Mouse (Mus musculus) cerebellum, adult 11 months (tissue): ENCODE data around the gene C1qtnf2.

Experiments
- DNase-seq: peaks from one replicate; pipeline ENCODE4 v3.0.0; 2022

The C1qtnf2 gene

DNA sequence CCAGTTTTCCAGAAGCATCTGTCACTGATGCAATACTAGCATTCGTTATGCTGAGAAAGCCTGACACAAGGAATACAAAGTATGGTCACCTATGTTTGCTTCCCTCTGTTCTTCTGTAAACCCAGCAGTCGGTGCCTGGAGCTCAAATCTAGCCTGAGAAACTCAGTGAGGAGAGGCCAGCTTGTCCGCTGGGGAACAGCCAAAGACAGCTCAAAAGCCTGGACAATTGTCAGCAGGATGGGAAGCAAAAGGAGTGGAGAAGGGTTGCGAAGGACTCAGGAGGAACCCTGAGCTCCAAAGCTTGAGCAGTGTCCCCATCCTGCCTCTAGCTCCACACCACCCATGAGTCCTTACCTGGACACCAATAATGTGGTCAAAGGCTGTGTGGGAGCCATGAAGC lies 10.0 kb downstream of the C1qtnf2 start:
- no peak for DNase-seq

DNA sequence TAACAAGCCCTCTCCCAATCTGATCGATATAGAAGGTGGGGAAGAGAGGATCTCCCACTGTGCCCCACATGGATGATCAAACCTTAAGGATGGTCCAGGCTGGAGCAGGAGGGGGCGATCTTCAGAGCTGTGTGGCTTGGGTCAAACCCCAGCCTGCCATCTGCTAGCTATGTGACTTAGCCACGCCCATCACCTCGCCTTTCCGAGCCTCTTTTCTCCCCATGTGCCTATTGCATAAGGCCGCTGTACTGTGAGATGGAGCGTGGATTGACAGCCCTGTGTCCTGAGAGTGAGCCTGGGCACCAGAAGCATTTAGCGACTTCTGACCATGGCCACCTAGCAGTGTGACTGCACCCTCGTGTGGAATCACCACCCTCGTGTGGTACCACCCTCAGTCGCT lies 10.6 kb downstream of the C1qtnf2 start:
- no peak for DNase-seq

DNA sequence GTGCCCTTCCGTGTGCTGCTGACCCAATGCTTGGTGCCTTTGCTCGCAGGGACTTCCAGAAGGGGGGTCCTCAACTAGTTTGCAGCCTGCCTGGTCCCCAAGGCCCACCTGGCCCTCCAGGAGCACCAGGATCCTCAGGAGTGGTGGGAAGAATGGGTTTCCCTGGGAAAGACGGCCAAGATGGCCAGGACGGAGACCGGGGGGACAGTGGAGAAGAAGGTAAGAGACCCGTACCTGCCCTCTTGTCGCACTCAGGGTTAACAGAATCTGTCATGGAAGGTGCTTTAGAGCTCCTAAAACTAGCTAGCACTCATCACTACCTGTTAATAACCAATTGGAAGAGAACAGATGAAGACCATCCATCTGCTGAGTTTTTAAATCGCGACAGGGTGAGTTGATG lies 11.8 kb downstream of the C1qtnf2 start:
- DNase-seq = no peak

DNA sequence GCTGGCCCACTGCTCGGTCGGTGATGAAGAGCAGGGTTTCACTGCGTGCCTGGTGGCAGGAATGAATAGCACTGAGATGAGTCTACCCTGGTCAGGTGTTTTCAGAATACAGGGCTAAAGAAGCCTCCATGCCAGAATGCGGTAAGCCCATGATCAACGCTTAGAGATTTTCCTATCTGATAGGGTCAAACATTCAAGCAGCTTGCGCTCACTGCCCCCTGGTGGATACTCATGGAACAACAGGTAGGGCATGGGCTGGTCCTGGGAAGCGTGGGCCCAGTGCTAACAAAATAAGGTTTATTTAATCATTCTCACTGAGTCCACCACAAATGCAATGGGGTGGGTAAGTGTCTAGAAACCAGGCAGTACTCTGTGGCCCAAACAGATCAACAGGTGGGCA lies 18.6 kb downstream of the C1qtnf2 start:
- DNase-seq = peak; percentile 60

DNA sequence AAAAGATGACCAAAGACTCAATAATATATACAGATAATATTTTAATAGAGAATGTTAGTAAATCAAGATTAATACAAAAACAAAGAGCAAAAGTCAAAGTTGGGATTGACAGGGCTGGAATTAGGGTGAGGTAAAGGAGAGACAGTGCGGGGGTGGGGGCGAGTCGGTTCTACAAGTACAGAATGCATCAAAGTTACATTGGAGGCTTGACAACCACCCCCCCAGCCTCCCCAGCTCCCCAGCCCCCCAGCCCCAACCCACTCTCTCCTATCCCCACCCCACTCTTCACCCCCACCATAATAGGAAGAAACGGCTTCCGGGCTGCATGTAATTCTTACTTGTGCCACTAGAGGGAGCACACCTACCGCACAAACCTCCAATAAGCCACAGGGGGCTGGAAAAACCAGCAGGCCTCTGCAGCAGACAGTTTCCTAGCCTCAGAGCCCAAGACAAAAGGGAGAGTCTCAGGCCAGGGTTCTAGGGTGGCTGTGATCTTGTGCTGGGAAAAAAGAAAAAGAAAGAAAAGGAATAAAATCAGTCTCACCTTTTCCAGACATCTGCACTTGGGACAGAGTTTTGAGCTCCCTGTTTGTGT lies 19.8 kb downstream of the C1qtnf2 start:
- peak; percentile 77 for DNase-seq

DNA sequence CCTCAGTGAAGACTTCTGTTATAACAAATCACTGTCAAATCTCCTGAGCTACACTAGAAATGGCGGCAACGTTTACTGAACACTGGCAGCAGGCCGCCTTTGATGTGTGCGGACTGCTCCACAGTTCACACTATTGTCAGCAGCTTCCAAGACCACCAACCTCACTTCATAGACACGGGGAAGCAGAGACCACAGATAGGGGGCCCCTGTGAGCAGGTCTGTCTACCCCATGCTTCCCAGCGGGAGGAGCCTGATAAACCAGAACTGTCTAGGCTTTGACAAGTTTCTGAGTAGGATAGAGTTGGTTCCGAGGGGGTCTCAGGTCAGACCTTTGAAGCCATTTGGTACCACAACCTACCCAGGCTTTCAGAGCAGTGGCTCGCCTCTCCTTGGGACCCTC lies 21.0 kb downstream of the C1qtnf2 start:
- DNase-seq = no peak

DNA sequence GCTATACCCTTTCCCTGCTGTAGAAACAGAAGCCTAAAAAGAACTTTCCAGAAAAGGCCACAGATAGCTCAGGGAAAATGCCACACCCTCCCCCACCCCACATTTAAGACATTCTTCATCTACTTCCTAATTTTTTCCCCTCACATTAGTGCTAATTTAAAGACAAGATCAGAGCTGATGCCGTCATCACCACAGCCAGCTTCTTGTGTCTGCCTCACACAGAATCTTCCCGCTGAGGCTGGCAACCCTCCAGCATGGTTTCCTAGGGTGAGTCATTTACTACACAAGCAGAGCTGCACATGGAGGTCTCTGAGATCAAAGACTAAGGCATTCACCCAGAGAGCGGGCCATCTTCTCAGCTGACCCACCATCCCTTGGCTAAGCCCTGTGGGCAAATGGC lies 21.5 kb downstream of the C1qtnf2 start:
- peak; percentile 30 for DNase-seq

DNA sequence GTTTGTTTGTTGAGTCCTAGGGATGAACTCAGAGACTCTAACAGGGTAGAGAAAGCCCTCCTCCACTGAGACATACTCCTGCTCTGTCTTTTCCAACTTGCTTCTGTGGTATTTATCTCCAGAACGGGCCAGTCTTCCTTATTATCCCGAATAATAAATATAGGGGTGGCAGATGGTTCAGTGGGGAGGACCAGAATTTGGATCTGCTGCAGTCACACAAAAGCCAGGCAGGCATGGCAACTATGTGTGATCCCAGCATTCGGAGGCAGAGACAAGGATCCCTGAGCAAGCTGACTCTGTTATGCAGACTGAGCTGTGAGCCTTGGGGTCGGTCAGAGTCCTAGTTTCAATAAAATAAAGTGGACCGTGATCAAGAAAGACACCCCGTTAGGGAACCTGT lies 27.2 kb downstream of the C1qtnf2 start:
- no peak for DNase-seq

DNA sequence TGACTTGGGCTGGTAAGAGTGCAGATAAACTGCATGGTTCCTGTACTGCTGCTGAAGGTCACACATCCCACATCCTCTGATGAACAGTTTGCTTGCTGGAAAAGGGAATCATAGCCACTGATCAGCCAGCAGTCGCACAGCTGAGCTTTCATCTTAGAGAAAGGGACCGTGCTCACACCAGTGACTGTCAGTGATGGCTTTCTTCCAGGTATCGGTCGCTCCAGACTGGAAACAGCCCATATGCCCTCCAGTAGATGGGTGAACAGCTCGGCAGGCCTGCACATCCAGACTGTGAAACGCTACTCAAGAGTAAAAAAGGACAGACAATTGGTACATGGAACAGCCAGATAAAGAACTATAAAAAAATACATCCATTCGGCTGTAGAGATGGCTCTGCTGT lies 31.1 kb downstream of the C1qtnf2 start:
- DNase-seq = no peak

DNA sequence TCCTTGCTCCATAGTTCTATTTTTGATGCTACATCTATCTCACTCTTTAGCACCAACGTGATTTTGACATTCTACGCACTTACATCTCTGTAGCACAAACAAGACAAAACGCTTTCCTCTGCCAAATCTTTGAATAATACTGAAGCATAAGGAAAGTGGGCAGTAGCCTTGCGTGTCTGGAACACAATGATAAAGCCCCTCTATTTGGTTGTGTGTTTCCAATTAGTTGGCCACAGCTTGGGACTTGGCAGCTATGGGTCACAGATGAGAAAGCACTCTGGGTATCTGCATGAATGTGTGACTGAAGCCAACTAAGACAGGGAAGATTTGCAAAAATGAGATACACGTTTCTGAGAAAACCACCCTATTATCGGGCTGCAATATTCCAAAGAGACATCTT lies 33.9 kb downstream of the C1qtnf2 start:
- no peak for DNase-seq

DNA sequence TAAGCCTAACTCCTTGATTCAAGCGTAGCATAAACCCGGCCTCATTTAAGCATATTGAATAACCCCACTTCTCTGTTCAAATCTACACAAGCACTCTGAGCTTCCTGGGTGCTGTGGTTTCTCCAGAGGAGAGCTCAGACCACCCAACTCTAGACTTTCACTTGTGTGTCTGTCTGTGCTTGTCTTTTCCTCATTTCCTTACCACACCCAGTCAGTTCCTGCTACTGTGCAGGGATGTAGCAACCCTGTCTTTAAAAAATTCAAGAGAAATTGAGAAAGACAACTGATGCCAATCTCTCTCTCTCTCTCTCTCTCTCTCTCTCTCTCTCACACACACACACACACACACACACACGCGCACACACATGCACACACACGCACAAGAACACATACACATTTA lies 35.8 kb downstream of the C1qtnf2 start:
- DNase-seq = no peak

DNA sequence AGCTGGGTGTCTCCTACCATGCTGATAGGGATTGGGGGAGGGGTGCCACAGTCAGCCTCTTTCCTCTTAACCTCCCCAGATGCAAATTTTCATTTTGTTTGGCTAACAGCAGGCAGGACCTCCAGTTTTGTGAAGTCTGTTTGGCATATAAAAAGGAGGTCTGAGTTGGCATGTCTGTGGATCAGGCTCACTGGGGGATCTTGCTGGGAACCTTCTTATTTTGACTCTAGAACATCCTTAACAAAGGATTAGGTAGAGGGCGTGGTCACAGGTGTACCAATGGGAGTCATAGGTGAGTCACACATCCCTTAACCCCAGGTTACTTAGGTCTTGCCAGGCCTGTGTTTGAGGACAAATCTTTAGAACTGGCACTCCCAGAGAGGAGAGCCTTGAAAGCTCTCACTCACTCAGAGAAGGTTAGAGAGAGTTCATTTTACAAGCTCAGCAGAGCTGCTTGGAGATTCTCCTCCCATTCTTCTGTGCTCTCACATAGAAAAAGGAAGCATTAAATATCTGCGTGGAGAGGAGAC lies 38.6 kb downstream of the C1qtnf2 start:
- DNase-seq = no peak

DNA sequence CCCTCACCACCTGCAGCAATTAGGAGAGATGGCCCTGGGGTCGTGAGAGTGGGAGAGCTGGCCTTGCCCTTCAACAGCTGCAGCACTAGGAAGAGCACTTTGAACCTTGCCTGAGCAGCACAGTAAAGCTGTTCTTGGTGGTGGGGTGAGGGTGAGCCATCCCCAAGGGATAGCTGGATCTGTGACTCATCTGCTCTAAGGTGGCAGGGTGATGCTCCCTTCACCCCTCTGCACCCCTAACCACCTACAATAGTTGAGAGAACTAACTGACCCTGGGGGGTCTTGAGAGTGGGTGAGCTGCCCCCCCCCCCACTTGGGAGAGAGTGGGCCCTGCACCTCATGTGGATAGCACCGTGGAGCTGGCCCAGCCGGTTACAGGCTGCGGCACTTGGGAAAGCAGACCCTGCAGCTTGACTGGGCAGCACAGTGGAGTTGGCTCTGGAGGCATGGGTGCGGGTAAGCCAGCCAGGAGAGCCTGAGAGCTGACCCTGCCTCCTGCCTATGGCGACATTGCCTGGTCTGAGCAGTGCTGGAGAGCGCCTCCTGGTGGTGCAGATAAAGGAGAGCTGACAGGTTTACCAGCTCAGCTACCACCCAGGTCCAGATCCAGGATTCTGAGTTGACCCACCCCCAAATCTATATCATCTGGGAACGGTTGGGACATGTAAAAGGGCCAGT lies 42.4 kb downstream of the C1qtnf2 start:
- peak; percentile 42 for DNase-seq

DNA sequence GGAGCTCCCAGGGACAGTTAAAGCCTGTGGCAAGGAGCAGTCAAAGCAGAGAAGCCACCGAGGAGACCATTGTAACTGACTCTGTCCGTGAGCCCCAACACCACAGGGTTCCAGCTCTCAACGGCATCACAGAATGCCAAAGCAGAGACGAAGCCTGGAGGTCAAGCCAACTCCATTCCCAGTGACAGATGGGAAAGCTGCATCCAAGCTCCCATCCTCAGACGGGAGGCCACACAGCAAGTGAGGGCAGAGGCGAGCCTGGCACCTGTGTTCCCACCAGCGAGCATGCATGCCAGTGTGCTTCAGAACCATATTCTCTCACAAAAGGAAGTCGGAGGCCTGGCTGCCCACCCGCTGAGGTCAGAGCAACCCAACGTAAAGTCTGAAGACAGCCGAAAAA lies 43.6 kb downstream of the C1qtnf2 start:
- DNase-seq = peak; percentile 85

DNA sequence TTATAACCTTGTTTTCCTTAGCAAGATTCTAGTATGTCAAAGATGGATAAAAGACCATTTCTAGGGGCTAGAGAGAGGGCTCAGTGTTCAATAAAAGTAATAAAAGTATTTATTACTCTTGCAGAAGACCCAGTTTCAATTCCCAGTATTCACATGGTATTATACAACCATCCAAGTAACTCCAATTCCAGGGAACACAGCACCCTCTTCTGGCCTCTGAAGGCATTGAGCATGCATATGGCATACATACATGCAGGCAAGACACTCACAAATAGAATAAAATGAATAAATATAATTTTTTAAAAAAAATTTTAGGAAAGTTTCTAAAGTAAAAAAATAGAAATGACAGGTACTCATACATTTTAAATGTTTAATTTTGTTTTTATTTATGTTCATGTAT lies 44.0 kb downstream of the C1qtnf2 start:
- DNase-seq = no peak

DNA sequence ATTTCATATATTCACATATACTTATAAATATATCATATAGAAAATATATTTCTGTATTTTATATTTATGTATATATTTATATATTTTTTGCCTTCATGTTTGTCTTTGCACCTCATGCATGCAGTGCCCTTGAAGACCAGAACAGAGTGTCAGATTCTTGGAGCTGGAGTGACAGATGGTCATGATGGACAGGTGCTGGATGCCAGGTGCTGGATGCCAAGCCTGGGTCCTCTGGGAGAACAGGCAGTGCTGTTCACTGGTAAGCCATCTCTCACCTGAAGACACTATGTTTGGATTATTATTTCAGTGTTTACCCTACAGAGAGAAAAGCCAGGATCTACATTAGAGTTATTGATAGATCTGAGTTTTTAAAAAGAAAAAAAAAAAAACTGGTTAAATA lies 44.7 kb downstream of the C1qtnf2 start:
- peak; percentile 47 for DNase-seq

DNA sequence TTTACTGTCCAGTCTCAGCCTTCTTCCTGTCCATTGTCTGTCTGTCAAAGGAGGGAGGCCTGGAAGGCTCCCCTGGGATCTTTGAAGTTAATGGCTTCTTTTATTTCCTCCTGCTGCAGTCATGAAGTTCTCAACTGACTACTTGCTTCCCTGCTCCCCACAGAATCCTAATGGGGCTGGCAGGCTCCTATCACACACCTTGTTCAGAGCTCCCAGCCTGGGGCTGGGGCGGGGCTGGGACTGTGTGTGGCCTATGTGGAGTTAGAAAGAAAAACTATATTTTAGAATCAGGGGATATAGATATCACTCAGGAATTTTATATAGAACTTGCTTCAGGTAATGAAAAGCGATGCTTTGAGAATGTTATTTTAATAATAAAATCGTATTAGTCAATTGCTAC lies 46.4 kb downstream of the C1qtnf2 start:
- DNase-seq = no peak

DNA sequence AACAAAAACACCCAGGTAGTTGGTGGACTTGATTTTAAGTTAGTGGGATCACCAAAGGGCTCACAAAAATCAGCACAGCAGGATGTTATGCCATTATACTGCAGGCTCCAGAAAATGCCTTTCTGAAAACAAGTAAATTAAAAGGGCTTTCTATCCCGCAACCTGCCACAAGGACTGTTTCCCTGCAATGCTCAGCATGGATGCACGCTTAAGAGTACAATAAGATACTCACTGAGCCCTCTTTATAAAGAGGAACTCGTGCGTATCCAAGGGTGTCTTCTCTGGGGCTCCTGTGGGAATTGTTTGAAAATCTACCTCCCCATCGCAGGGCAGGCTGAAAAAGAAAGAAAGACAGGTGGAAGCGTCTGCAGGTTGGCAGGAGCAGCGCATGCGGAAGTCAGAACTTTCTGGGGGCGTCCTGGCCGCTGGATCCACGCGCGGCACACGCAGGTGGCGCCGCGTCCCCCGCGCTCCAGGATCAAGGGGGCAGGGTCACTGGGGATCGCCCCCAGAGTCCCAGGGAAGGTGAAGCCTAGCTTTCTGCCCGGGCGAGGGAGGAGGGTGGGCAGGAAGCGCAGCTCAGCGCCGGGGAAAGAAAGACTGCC lies 54.1 kb downstream of the C1qtnf2 start:
- DNase-seq = no peak

DNA sequence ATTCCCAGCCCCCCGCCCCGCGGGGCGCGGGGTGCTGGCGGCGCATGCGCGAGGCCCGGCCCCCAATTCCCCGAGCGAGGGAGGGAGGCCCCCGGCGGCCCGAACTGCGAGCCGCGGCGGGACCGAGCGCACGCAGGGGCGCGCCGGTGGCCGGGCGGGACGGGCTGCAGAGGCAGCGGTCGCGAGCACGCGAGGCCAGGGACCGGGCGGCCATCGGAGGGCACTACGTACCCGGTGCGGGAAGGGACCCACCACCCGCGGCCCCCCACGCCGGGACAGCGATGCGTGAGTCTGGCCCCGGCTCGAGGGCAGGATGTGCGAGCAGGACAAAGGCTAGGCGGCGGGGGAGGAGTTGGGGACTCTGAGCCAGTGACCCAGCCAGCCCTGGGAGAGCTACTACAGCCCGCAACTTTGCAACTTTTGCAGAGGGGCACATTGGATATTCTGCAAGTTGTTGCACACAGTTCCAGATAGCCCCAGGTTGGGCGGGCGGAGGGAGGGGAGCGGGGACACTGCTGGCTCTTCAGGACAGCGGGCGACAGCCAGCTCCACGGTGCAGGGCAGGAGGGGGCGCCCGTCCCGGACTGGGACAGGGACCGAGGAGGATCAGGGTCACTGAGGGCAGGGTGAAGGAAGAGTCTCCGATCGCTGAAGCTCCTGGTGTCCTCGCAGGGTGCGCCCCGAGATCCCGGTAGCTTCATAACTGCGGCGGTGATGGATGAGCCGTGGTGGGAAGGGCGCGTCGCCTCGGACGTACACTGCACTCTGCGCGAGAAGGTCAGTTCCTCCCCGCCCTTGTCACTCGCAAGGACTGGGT lies 54.8 kb downstream of the C1qtnf2 start, which contains the start of gene Ccnjl:
Gene Ccnjl, plus strand, starts transcription at position 102 of the 817 bp plus-strand sequence.
- peak; percentile 69 for DNase-seq

DNA sequence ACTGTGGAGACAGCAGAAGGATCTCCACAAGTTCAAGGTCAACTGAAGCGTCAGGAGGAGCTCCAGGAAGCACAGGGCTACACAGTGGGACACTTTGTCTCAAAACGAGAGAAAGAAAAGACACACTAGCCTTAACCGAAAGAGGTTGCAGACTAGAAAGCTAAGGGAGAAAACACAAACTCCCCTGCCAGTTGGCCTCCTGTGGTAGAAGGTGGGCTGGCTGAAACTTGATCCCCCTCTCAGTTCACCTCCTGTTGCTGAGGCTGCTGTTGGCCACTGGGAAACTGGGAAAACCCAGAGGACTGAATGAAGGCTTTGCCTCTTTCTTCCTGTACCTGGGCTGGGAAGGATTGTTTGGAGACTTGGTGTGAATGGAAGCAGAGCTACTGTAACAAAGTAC lies 56.0 kb downstream of the C1qtnf2 start:
- no peak for DNase-seq

DNA sequence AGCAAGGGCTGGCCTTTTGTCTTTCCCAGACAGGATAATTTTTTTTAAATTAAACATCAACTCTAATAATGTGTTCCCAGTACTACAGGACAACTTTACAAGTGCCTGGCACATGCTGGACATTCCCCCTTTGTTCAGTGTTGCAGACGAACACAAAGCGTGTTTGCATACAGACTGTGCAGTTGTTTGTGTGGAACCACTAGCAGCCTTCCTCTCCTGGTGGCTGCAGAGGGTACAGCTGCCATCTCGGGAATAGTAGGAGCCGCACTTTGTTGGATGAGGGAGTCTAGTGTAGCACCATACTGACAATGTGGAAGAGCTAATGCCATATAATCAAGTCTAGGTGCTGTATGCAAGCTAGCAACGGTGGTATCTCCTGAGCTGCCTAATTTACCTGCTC lies 57.5 kb downstream of the C1qtnf2 start:
- no peak for DNase-seq

DNA sequence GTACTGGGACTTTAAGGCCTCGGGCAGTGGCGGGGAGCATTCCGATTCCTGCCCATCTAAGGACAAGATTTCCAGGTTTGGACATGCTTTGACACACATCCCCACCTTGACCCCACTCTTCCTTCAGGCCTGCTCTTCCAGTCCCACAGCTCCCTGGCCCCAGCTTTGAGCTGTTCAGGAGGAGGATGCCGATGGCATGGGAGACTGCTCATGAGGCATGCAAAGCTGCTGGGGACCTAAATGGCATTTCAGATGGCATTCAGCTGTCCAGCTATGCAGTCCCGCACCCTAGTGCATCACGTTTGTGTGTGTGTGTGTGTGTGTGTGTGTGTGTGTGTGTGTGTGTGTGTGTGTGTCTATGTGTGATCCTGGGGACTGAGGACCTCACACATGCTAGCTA lies 63.0 kb downstream of the C1qtnf2 start:
- DNase-seq = no peak

DNA sequence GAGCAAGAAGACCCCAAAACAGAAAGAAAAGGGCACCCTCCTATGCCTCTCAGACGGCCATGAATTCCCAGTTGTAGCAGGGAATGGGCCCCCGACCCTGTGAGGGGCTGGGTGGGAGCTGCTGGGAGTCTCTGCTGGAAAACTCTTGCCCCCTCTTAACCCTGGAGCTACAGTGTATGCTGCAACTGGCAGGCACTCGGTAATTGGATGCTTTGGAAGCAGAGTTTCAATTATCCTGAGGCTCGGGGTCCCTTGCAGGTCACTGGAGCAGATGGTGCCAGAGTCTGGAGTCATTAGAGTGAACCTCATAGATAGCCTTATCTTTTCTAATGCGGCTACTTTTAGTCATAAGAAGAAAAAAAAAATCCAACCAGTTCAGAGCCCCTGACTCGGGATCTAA lies 65.8 kb downstream of the C1qtnf2 start:
- DNase-seq = no peak
